Mouse (Mus musculus) embryonic stem cell, embryonic (primary cell): ENCODE results near the gene Cdc5l.
"Not testable (repeated sequence)": the region's sequence is repeated elsewhere in the genome, so short reads cannot be mapped to it uniquely, and the experiment has no call there.

ENCODE experiments used
- CTCF ChIA-PET, 4 experiments: fragments of 300-600 bp in 2 of 4; fragments of 350-600 bp in 2 of 4; sonication (Branson Sonifier 250); formaldehyde crosslinking; loops; one replicate each; lab custom pipeline; 2022; ENCODE audit warnings: inconsistent platforms in 2 of 4; lab: Charles Lee
- POLR2A ChIA-PET, 4 experiments: fragments of 300-600 bp in 2 of 4; fragments of 350-600 bp in 2 of 4; sonication (Branson Sonifier 250); formaldehyde crosslinking; loops; one replicate each; lab custom pipeline; 2022; ENCODE audit warnings: antibody characterized with exemption in 4 of 4, inconsistent platforms in 1 of 4; lab: Charles Lee

Cdc5l gene

GRCm38 (mm10) chr17:45456260-45457152, 23.0 kb upstream of the Cdc5l start:
- ChIA-PET POLR2A (interaction anchor here (0.6 to 4.8 kb wide), 15 partner anchors 7 to 151 kb away, joined by 3 to 38 read pairs (median 4); partner anchors contain the start of genes Cdc5l (in 3 of the 4) and Spats1 (in 2 of the 4)), CTCF (interaction anchor here in 1 of 4 experiments (1.0 kb wide), 1 partner anchor 8 kb away, joined by 3 read pairs; no protein-coding TSS in a partner anchor)

- POLR2A ChIA-PET, result interaction anchor here in 3 of 4 experiments (0.8 to 4.1 kb wide), 8 partner anchors 18 to 136 kb away, joined by 3 to 20 read pairs (median 4); partner anchors contain the start of genes Cdc5l (in 2 of the 3) and Spats1 (in 2 of the 3)
- CTCF ChIA-PET, result not testable (repeated sequence)
Measured at GRCm38 (mm10) chr17:45455783-45456182, 22.2 kb upstream of the Cdc5l start.

GRCm38 (mm10) chr17:45454794-45455193, 21.3 kb upstream of the Cdc5l start:
- POLR2A ChIA-PET, result interaction anchor here in 3 of 4 experiments (0.5 to 2.1 kb wide), 5 partner anchors 10 to 106 kb away, joined by 3 to 8 read pairs (median 5); partner anchors contain the start of gene Cdc5l (in 3 of the 3)
- CTCF ChIA-PET, result interaction anchor here in 2 of 4 experiments (0.5 to 0.6 kb wide), 2 partner anchors 79 to 113 kb away, joined by 3 read pairs; no protein-coding TSS in a partner anchor

- CTCF ChIA-PET, result no interaction called here
- POLR2A ChIA-PET, result interaction anchor here in 3 of 4 experiments (0.6 to 10.2 kb wide), 6 partner anchors 9 to 23 kb away, joined by 3 to 116 read pairs (median 3); partner anchors contain the start of gene Cdc5l (in 2 of the 3)
Measured at GRCm38 (mm10) chr17:45452271-45452670, 18.7 kb upstream of the Cdc5l start.

GRCm38 (mm10) chr17:45450153-45450552, 16.6 kb upstream of the Cdc5l start:
- POLR2A ChIA-PET, result interaction anchor here (0.5 to 10.2 kb wide), 27 partner anchors 8 to 421 kb away, joined by 3 to 116 read pairs (median 5); partner anchors contain the start of genes Cdc5l (in 4 of the 4), Aars2 (in 1 of the 4) and Hsp90ab1 (in 1 of the 4)
- CTCF ChIA-PET, result interaction anchor here in 2 of 4 experiments (0.6 to 1.6 kb wide), 7 partner anchors 8 to 20 kb away, joined by 3 to 9 read pairs (median 3); partner anchors contain the start of gene Cdc5l (in 1 of the 2)

- ChIA-PET POLR2A (interaction anchor here (0.7 to 10.2 kb wide), 30 partner anchors 8 to 151 kb away, joined by 3 to 116 read pairs (median 5); partner anchors contain the start of genes Cdc5l (in 4 of the 4), Hsp90ab1 (in 3 of the 4) and Aars2 (in 1 of the 4)), CTCF (interaction anchor here in 2 of 4 experiments (0.7 to 1.6 kb wide), 4 partner anchors 9 to 20 kb away, joined by 3 to 5 read pairs (median 4); no protein-coding TSS in a partner anchor)
Measured at GRCm38 (mm10) chr17:45449586-45449985, 16.0 kb upstream of the Cdc5l start.

GRCm38 (mm10) chr17:45447063-45447462, 13.5 kb upstream of the Cdc5l start:
- CTCF ChIA-PET, result interaction anchor here in 3 of 4 experiments (0.5 to 1.1 kb wide), 3 partner anchors 15 to 1443 kb away, joined by 3 to 11 read pairs (median 3); partner anchors contain the start of gene Tbcc (in 1 of the 3)
- POLR2A ChIA-PET, result interaction anchor here in 3 of 4 experiments (0.7 to 10.2 kb wide), 8 partner anchors 11 to 120 kb away, joined by 3 to 116 read pairs (median 3); partner anchors contain the start of genes Cdc5l (in 3 of the 3) and Aars2 (in 1 of the 3)

GRCm38 (mm10) chr17:45445923-45446322, 12.4 kb upstream of the Cdc5l start:
- ChIA-PET CTCF (interaction anchor here in 2 of 4 experiments (0.5 to 0.6 kb wide), 2 partner anchors 261 to 881 kb away, joined by 3 to 4 read pairs; no protein-coding TSS in a partner anchor), POLR2A (interaction anchor here in 3 of 4 experiments (0.6 to 10.2 kb wide), 9 partner anchors 9 to 635 kb away, joined by 3 to 116 read pairs (median 3); partner anchors contain the start of gene Cdc5l (in 3 of the 3))

- ChIA-PET CTCF (no interaction called here), POLR2A (interaction anchor here (0.6 to 9.7 kb wide), 18 partner anchors 10 to 252 kb away, joined by 3 to 116 read pairs (median 7); partner anchors contain the start of genes Hsp90ab1 (in 1 of the 4), Mrpl14 (in 1 of the 4) and Mymx (in 1 of the 4))
Measured at GRCm38 (mm10) chr17:45434262-45434590, 689 bp upstream of the Cdc5l start.

GRCm38 (mm10) chr17:45432706-45433398, 685 bp downstream of the Cdc5l start:
- CTCF ChIA-PET, result interaction anchor here in 3 of 4 experiments (0.6 to 1.9 kb wide), 10 partner anchors 8 to 230 kb away, joined by 3 to 6 read pairs (median 3); partner anchors contain the start of gene Tmem151b (in 1 of the 3)
- POLR2A ChIA-PET, result interaction anchor here (0.5 to 9.7 kb wide), 101 partner anchors 8 to 816 kb away, joined by 3 to 116 read pairs (median 5); partner anchors contain the start of genes Spats1 (in 3 of the 4), Aars2 (in 2 of the 4), Hsp90ab1 (in 2 of the 4) and Mymx (in 2 of the 4)

GRCm38 (mm10) chr17:45432007-45432406, 1.5 kb downstream of the Cdc5l start:
- POLR2A ChIA-PET, result interaction anchor here (0.7 to 9.7 kb wide), 38 partner anchors 9 to 441 kb away, joined by 3 to 116 read pairs (median 8); partner anchors contain the start of genes Spats1 (in 2 of the 4), Hsp90ab1 (in 1 of the 4) and Nfkbie (in 1 of the 4)
- CTCF ChIA-PET, result interaction anchor here in 2 of 4 experiments (0.7 to 1.9 kb wide), 3 partner anchors 8 to 29 kb away, joined by 3 to 6 read pairs (median 3); no protein-coding TSS in a partner anchor

- POLR2A ChIA-PET, result interaction anchor here in 2 of 4 experiments (0.5 to 4.0 kb wide), 4 partner anchors 11 to 32 kb away, joined by 3 to 13 read pairs (median 8); partner anchors contain the start of gene Cdc5l (in 1 of the 2)
- CTCF ChIA-PET, result interaction anchor here in 1 of 4 experiments (0.8 kb wide), 1 partner anchor 14 kb away, joined by 3 read pairs; no protein-coding TSS in a partner anchor
Measured at GRCm38 (mm10) chr17:45417387-45417786, 16.1 kb downstream of the Cdc5l start.

- CTCF ChIA-PET, result interaction anchor here (1.0 to 2.6 kb wide), 4 partner anchors 8 to 25 kb away, joined by 3 to 8 read pairs (median 6); no protein-coding TSS in a partner anchor
- POLR2A ChIA-PET, result interaction anchor here in 3 of 4 experiments (0.6 to 3.9 kb wide), 11 partner anchors 9 to 167 kb away, joined by 3 to 21 read pairs (median 4); partner anchors contain the start of gene Cdc5l (in 3 of the 3)
Measured at GRCm38 (mm10) chr17:45411617-45412016, 21.9 kb downstream of the Cdc5l start.

GRCm38 (mm10) chr17:45408719-45409118, 24.8 kb downstream of the Cdc5l start:
- ChIA-PET CTCF (no interaction called here), POLR2A (interaction anchor here in 1 of 4 experiments (1.2 to 1.3 kb wide), 2 partner anchors 10 to 24 kb away, joined by 3 to 5 read pairs; partner anchors contain the start of gene Cdc5l)

GRCm38 (mm10) chr17:45406281-45406680, 27.3 kb downstream of the Cdc5l start:
- CTCF ChIA-PET, result interaction anchor here (0.6 to 1.3 kb wide), 4 partner anchors 12 to 172 kb away, joined by 3 to 12 read pairs (median 3); no protein-coding TSS in a partner anchor
- POLR2A ChIA-PET, result interaction anchor here in 3 of 4 experiments (0.6 to 5.0 kb wide), 9 partner anchors 11 to 813 kb away, joined by 3 to 30 read pairs (median 4); partner anchors contain the start of gene Cdc5l (in 1 of the 3)

GRCm38 (mm10) chr17:45403207-45403606, 30.3 kb downstream of the Cdc5l start:
- CTCF ChIA-PET, result interaction anchor here (0.6 to 2.3 kb wide), 25 partner anchors 9 to 1081 kb away, joined by 3 to 12 read pairs (median 4); partner anchors contain the start of gene Cdc5l (in 2 of the 4)
- POLR2A ChIA-PET, result interaction anchor here in 3 of 4 experiments (0.8 to 5.0 kb wide), 11 partner anchors 9 to 30 kb away, joined by 3 to 30 read pairs (median 4); partner anchors contain the start of gene Cdc5l (in 2 of the 3)
